Mouse (Mus musculus): ENCODE measurements around the gene Ccdc88a.

GRCm38 (mm10) chr11:29345673-29346286 is 27.7 kb upstream of the Ccdc88a start:
- TF ChIP-seq CTCF (IDR thresholded peaks at IDR 0.05) = no peak
- no peak for TF ChIP-seq EP300 (IDR thresholded peaks at IDR 0.05)

Measured in lung, postnatal 0 days (tissue).